Mouse (Mus musculus) neural tube, embryonic 11.5 days (tissue): ENCODE data around the gene Gpr62. TPM values are rescaled to one million over a fixed set of nuclear protein-coding genes. Genes with fewer than 3 reads are reported as not detected.
A peak's percentile ranks its signal among the peaks of the same experiment; 100 is the strongest.

Source experiments
- ATAC-seq: fragments of 200-750 bp; cut with Nextera tagmentation; 2 replicates; pipeline ENCODE4 v1.8.0; 2017; ENCODE audit warnings: moderate number of reproducible peaks, mild to moderate bottlenecking, moderate TSS enrichment, moderate library complexity; ENCODE audit not compliant: insufficient read depth, low FRiP score, low TSS enrichment
- DNase-seq: peaks from one replicate; pipeline ENCODE4 v3.0.0-alpha.2; 2015; ENCODE audit warnings: low spot score
- H3K27ac ChIP-seq: fragments of 300-500 bp; sonication (generic); 2 replicates; pipeline ENCODE4 v1.5.1; 2014; ENCODE audit warnings: low read depth, mild to moderate bottlenecking, low read length
- H3K27me3 ChIP-seq: fragments of 300-500 bp; sonication (generic); 2 replicates; pipeline ENCODE4 v1.6.1; 2014; ENCODE audit warnings: mild to moderate bottlenecking, low read length, mixed read lengths; ENCODE audit not compliant: control insufficient read depth, insufficient read depth
- H3K36me3 ChIP-seq: fragments of 300-500 bp; sonication (generic); 2 replicates; pipeline ENCODE4 v1.6.1; 2014; ENCODE audit warnings: mild to moderate bottlenecking, low read length, moderate library complexity, mixed read lengths; ENCODE audit not compliant: control insufficient read depth, insufficient read depth
- H3K4me1 ChIP-seq: fragments of 300-500 bp; sonication (generic); 2 replicates; pipeline ENCODE4 v1.6.1; 2014; ENCODE audit warnings: low read length, mixed read lengths; ENCODE audit not compliant: control insufficient read depth, insufficient read depth
- H3K4me2 ChIP-seq: fragments of 300-500 bp; sonication (generic); 2 replicates; pipeline ENCODE4 v1.6.1; 2014; ENCODE audit warnings: low read depth, mild to moderate bottlenecking, moderate library complexity
- H3K4me3 ChIP-seq: fragments of 300-500 bp; sonication (generic); 2 replicates; pipeline ENCODE4 v1.5.1; 2014; ENCODE audit warnings: low read depth, low read length
- H3K9ac ChIP-seq: fragments of 300-500 bp; sonication (generic); 2 replicates; pipeline ENCODE4 v1.6.1; 2014; ENCODE audit warnings: mild to moderate bottlenecking, low read length
- H3K9me3 ChIP-seq: fragments of 300-500 bp; sonication (generic); 2 replicates; pipeline ENCODE4 v1.6.1; 2016; ENCODE audit warnings: low read length; ENCODE audit not compliant: control insufficient read depth
- WGBS: fragments of 180-500 bp; shearing (Covaris S2); extraction: QIAGEN DNeasy Blood & Tissue Kit; methylation state at CpG from one replicate; pipeline ENCODE4 v1.1.7; 2014; 5-methylcytosine and 5-hydroxymethylcytosine counted together
- polyA plus RNA-seq: library from polyadenylated mRNA; unstranded; fragments of >200 nt; fragmentation: Nextera tagmentation; extraction: Ambion mirVana; gene quantifications from 2 replicates; pipeline ENCODE4 v1.2.1, GENCODE M21; 2014

Gene Gpr62
- polyA plus RNA-seq, 1 experiment from 2014 or later = 0.23 TPM

- no peak overlapping the region for H3K4me3 ChIP-seq
- H3K27ac ChIP-seq = no peak overlapping the region
- DNase-seq (peak; percentile 17), ATAC-seq (no peak)
- no peaks in the 10 kb centered on the region for H3K9me3 ChIP-seq
- H3K4me1 ChIP-seq = peaks cover 9% of the 10 kb centered on the region; the same call in 1 of the 2 replicates
- WGBS = 12% methylated on average over 5 of the region's 5 CpGs
- no peaks in the 10 kb centered on the region for H3K36me3 ChIP-seq
- peak overlapping the region; percentile 24; the same call in 1 of the 2 replicates for H3K4me2 ChIP-seq
- no peaks in the 10 kb centered on the region for H3K27me3 ChIP-seq
- H3K9ac ChIP-seq = no peak overlapping the region
Observed at GRCm38 (mm10) chr9:106471892-106472291, 6.2 kb upstream of the Gpr62 start.

- Histone ChIP-seq H3K4me3 (no peak overlapping the region), H3K4me2 (peak overlapping the region; percentile 24; the same call in 1 of the 2 replicates), H3K9ac (no peak overlapping the region), H3K4me1 (peaks cover 9% of the 10 kb centered on the region; the same call in 1 of the 2 replicates), H3K9me3 (no peaks in the 10 kb centered on the region), H3K27ac (no peak overlapping the region), H3K27me3 (no peaks in the 10 kb centered on the region), H3K36me3 (no peaks in the 10 kb centered on the region)
- WGBS = 64% methylated on average over 14 of the region's 14 CpGs
- ATAC-seq (no peak), DNase-seq (no peak)
Observed at GRCm38 (mm10) chr9:106470991-106471750, 5.4 kb upstream of the Gpr62 start.

- no peak for ATAC-seq
- whole genome bisulfite sequencing = 78% methylated on average over 9 of the region's 9 CpGs
Observed at GRCm38 (mm10) chr9:106469776-106470175, 4.0 kb upstream of the Gpr62 start.

GRCm38 (mm10) chr9:106469317-106469716, 3.6 kb upstream of the Gpr62 start:
- H3K9ac ChIP-seq = no peak overlapping the region
- H3K27ac ChIP-seq = no peak overlapping the region
- no peaks in the 10 kb centered on the region for H3K36me3 ChIP-seq
- 79% methylated on average over 6 of the region's 6 CpGs for WGBS
- H3K4me3 ChIP-seq = no peak overlapping the region
- no peak overlapping the region for H3K4me2 ChIP-seq
- DNase-seq (no peak), ATAC-seq (no peak)
- H3K27me3 ChIP-seq = no peaks in the 10 kb centered on the region
- H3K4me1 ChIP-seq = peaks cover 18% of the 10 kb centered on the region
- no peaks in the 10 kb centered on the region for H3K9me3 ChIP-seq

More at GRCm38 (mm10) chr9:106469776-106470175, 4.0 kb upstream of the Gpr62 start:
- Histone ChIP-seq H3K4me1 (peaks cover 15% of the 10 kb centered on the region; the same call in 1 of the 2 replicates), H3K36me3 (no peaks in the 10 kb centered on the region), H3K27ac (no peak overlapping the region), H3K27me3 (no peaks in the 10 kb centered on the region), H3K4me3 (no peak overlapping the region), H3K9me3 (no peaks in the 10 kb centered on the region), H3K9ac (no peak overlapping the region), H3K4me2 (no peak overlapping the region)
- no peak for DNase-seq

DNA sequence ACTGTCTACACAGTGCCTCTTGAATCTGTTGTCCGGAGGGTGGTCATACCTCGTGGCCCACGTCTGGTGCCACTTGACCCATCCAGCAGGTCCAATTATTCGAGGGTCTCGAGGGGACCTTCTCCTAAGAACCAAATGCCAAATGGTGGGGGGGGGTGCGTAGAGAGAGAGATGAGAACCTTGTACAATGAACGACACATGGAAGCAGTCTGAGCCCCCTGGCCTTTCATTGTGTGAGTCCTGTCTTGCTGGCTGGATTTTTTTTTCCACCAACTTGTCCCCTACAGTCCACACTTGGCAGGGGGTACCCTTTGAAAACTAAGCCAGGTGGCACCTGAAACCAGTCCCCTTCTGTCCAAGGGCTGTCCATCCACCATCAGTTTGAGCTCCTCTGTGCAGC, 2.0 kb upstream of the Gpr62 start:
- peaks cover 2% of the 10 kb centered on the region; the same call in 1 of the 2 replicates for H3K27me3 ChIP-seq

GRCm38 (mm10) chr9:106466721-106467120, 983 bp upstream of the Gpr62 start:
- no peak overlapping the region for H3K4me2 ChIP-seq
- H3K27me3 ChIP-seq = peaks cover 2% of the 10 kb centered on the region; the same call in 1 of the 2 replicates
- H3K36me3 ChIP-seq = peaks cover 10% of the 10 kb centered on the region
- H3K9ac ChIP-seq = no peak overlapping the region
- H3K4me3 ChIP-seq = no peak overlapping the region
- 87% methylated on average over 6 of the region's 6 CpGs for WGBS
- no peaks in the 10 kb centered on the region for H3K9me3 ChIP-seq
- H3K27ac ChIP-seq = no peak overlapping the region
- DNase-seq (no peak), ATAC-seq (no peak)
- H3K4me1 ChIP-seq = peaks cover 24% of the 10 kb centered on the region

More for the DNA sequence above, 2.0 kb upstream of the Gpr62 start:
- H3K4me2 ChIP-seq = no peak overlapping the region
- peaks cover 28% of the 10 kb centered on the region for H3K4me1 ChIP-seq
- H3K36me3 ChIP-seq = peaks cover 6% of the 10 kb centered on the region
- no peak for DNase-seq
- H3K9ac ChIP-seq = no peak overlapping the region
- no peak overlapping the region for H3K4me3 ChIP-seq
- no peak for ATAC-seq
- 86% methylated on average over 7 of the region's 7 CpGs for WGBS
- no peaks in the 10 kb centered on the region for H3K9me3 ChIP-seq
- H3K27ac ChIP-seq = no peak overlapping the region

DNA sequence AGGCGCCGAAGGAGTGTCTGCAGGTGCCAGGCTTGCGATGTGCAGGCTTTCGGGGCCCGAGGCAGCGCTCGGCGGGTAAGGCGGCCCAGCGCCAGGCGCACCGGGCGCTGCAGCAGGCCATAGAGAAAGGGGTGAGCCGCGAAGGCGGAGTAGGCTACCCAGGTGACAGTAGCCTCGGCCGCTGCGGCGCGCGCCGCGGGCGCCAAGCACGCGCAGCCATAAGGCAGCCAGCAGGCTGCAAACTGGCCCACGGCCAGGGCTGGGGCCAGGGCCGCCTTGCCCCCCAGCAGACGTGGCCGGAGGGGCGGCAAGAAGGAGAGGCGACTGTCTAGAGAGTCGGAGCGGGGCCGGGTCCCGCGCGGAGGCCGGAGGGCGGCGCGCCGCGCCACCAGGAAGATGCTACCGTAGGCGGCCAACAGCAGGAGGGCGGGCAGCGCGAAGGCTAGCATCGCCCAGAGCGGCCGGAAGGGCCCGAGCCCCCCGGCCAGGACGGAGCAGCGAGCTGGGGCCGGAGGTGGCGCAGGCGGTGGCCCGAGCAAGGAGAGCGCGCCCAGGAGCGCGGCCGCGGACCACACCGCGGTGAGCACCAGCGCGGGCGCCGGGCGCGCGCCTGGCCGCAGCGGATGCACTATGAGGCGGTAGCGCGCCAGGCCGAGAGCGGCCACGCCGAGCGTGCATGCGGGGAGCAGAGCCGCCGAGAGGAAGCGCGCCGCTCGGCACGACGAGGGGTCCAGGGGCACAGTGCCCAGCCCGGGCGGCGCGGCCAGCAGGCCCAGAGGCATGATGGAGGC, 792 bp downstream of the Gpr62 start:
- WGBS = 1% methylated on average over 98 of the region's 99 CpGs
- Histone ChIP-seq H3K4me1 (peaks cover 23% of the 10 kb centered on the region), H3K4me2 (peak overlapping the region; percentile 93), H3K4me3 (peak overlapping the region; percentile 43), H3K9me3 (no peaks in the 10 kb centered on the region), H3K27ac (peak overlapping the region; percentile 62), H3K27me3 (peaks cover 2% of the 10 kb centered on the region; the same call in 1 of the 2 replicates), H3K9ac (peak overlapping the region; percentile 63), H3K36me3 (peaks cover 19% of the 10 kb centered on the region)
- DNase-seq (peak; percentile 81), ATAC-seq (peak; percentile 54)

GRCm38 (mm10) chr9:106463122-106464063, 2.3 kb downstream of the Gpr62 start:
- Histone ChIP-seq H3K36me3 (peaks cover 19% of the 10 kb centered on the region), H3K9ac (no peak overlapping the region), H3K4me3 (no peak overlapping the region), H3K4me2 (no peak overlapping the region), H3K27ac (no peak overlapping the region), H3K4me1 (peaks cover 28% of the 10 kb centered on the region), H3K27me3 (peaks cover 2% of the 10 kb centered on the region; the same call in 1 of the 2 replicates), H3K9me3 (no peaks in the 10 kb centered on the region)
- DNase-seq (no peak), ATAC-seq (no peak)
- WGBS = 86% methylated on average over 20 of the region's 21 CpGs
